ENCODE assay signal across 24 mouse cellular contexts in the genomic region with DNA sequence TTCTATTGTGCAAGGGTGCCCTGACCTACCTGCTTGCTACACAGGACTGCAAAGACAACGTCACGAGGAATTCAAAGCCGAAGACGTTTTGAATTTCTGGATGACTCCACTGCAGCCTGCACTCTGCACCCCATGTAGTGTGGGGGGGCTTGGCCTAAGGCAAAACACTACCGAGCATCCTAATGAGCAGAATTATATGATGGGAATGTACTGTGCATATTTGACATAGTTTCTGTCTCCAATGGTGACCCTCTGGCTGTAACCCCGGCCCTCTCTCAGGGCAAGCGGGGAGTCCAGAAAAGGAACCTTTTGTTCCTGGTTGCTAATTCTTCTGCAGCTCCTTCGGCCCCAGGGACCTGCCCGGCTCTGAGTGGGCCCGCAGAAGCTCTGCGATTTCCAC. TPM values are rescaled to one million over a fixed set of nuclear protein-coding genes. Genes with fewer than 3 reads are reported as not detected.
DNase-seq lines count a peak whose midpoint lies in the region; ATAC-seq and TF ChIP-seq lines count a peak whose summit lies in the region.
"Had no signal": no experiment of that assay in that cellular context is flagged by ENCODE, and none has a peak within 500 bp of the region (broad histone marks: within the 10 kb centered on the region; RNA-seq: fewer than 3 reads in every experiment).

No protein-coding gene starts in this region.

- no peaks in the 10 kb centered on the region for H3K27me3 ChIP-seq in forebrain, embryonic 11.5 days (ENCODE audit: control insufficient read depth, insufficient read depth, low read length)
- no peaks in the 10 kb centered on the region for H3K27me3 ChIP-seq in forebrain, embryonic 15.5 days
- H3K27me3 ChIP-seq in kidney, embryonic 15.5 days = no peaks in the 10 kb centered on the region
- no peaks in the 10 kb centered on the region for H3K27me3 ChIP-seq in hindbrain, postnatal 0 days (ENCODE audit: insufficient read depth, low read length)
- no peaks in the 10 kb centered on the region for H3K27me3 ChIP-seq in midbrain, embryonic 15.5 days (replicated peaks)
- H3K27me3 ChIP-seq: embryonic facial prominence, embryonic 12.5 days; liver, embryonic 12.5 days; neural tube, embryonic 12.5 days had no signal

- H3K4me1 ChIP-seq in forebrain, embryonic 11.5 days (replicated peaks; ENCODE audit: control insufficient read depth, insufficient read depth, low read length) = peaks cover 6% of the 10 kb centered on the region; the same call in 1 of the 2 replicates
- peaks cover 17% of the 10 kb centered on the region for H3K4me1 ChIP-seq in forebrain, embryonic 15.5 days
- peaks cover 44% of the 10 kb centered on the region for H3K4me1 ChIP-seq in kidney, embryonic 15.5 days
- H3K4me1 ChIP-seq in hindbrain, postnatal 0 days (ENCODE audit: insufficient read depth, low read length) = no peaks in the 10 kb centered on the region
- H3K4me1 ChIP-seq in midbrain, embryonic 15.5 days = peaks cover 8% of the 10 kb centered on the region
- H3K4me1 ChIP-seq: liver, embryonic 12.5 days had no signal

- no peak overlapping the region for H3K4me3 ChIP-seq in forebrain, embryonic 11.5 days (ENCODE audit: low read depth, low read length)
- H3K4me3 ChIP-seq in forebrain, embryonic 15.5 days = no peak overlapping the region
- H3K4me3 ChIP-seq in kidney, embryonic 15.5 days (replicated peaks) = no peak overlapping the region
- H3K4me3 ChIP-seq in hindbrain, postnatal 0 days (ENCODE audit: low read length) = no peak overlapping the region
- no peak overlapping the region for H3K4me3 ChIP-seq in midbrain, embryonic 15.5 days
- H3K4me3 ChIP-seq: embryonic facial prominence, embryonic 12.5 days; liver, embryonic 12.5 days; neural tube, embryonic 12.5 days had no signal

- H3K27ac ChIP-seq in forebrain, embryonic 11.5 days (ENCODE audit: low read depth, low read length) = 0 out of 2 replicates have a peak overlapping the region, but pooled peaks have one; percentile 18
- no peak overlapping the region for H3K27ac ChIP-seq in forebrain, embryonic 15.5 days (replicated peaks)
- H3K27ac ChIP-seq in kidney, embryonic 15.5 days = peak overlapping the region; percentile 37
- no peak overlapping the region for H3K27ac ChIP-seq in hindbrain, postnatal 0 days
- H3K27ac ChIP-seq in midbrain, embryonic 15.5 days = no peak overlapping the region
- H3K27ac ChIP-seq: embryonic facial prominence, embryonic 12.5 days; liver, embryonic 12.5 days; macrophage; neural tube, embryonic 12.5 days had no signal

- 28% methylated on average over 11 of the region's 11 CpGs for WGBS in forebrain, embryonic 11.5 days
- WGBS in forebrain, embryonic 15.5 days = 24% methylated on average over 11 of the region's 11 CpGs
- 58% methylated on average over 11 of the region's 11 CpGs for WGBS in kidney, embryonic 15.5 days
- 20% methylated on average over 11 of the region's 11 CpGs for WGBS in hindbrain, postnatal 0 days
- 18% methylated on average over 11 of the region's 11 CpGs for WGBS in midbrain, embryonic 15.5 days

- DNase-seq in forebrain, embryonic 11.5 days (ENCODE audit: low spot score) = peak; percentile 55
- DNase-seq in kidney, postnatal 4 days = no peak
- DNase-seq in hindbrain, postnatal 0 days (ENCODE audit: low spot score) = no peak
- no peak for DNase-seq in right cerebral cortex, postnatal 4 days
- no peak for DNase-seq in gastrocnemius, postnatal 14 days
- DNase-seq: adrenal gland, adult 2 months; cerebellum, adult 11-12 months; cerebellum, postnatal 25 days; heart, adult 18-20 months; layer of hippocampus, adult 9-11 months; lung, embryonic 14.5 days; thymus, postnatal 4 days had no signal

- intact Hi-C loops in gastrocnemius, postnatal 14 days (cut with DNase I; ENCODE audit: low total_unique reads) = no loop called here

- no peaks in the 10 kb centered on the region for H3K36me3 ChIP-seq in forebrain, embryonic 11.5 days (ENCODE audit: control insufficient read depth, insufficient read depth, low read length)
- no peaks in the 10 kb centered on the region for H3K36me3 ChIP-seq in forebrain, embryonic 15.5 days
- H3K36me3 ChIP-seq in kidney, embryonic 15.5 days = 0 out of 2 replicates have a peak, but pooled peaks cover 15% of the 10 kb centered on the region
- H3K36me3 ChIP-seq in hindbrain, postnatal 0 days (ENCODE audit: insufficient read depth, low read length) = no peaks in the 10 kb centered on the region
- H3K36me3 ChIP-seq in midbrain, embryonic 15.5 days (replicated peaks) = no peaks in the 10 kb centered on the region
- H3K36me3 ChIP-seq: liver, embryonic 12.5 days; neural tube, embryonic 12.5 days had no signal

- TF ChIP-seq CTCF in hindbrain, postnatal 0 days (IDR thresholded peaks at IDR 0.05; ENCODE audit: low read depth) = no peak

- no peak; the same call in 1 of the 2 replicates for ATAC-seq in forebrain, embryonic 11.5 days (replicated peaks; ENCODE audit: low FRiP score)
- no peak for ATAC-seq in forebrain, embryonic 15.5 days (replicated peaks)
- ATAC-seq in kidney, embryonic 15.5 days (replicated peaks; ENCODE audit: low FRiP score) = no peak
- ATAC-seq in hindbrain, postnatal 0 days = peak; percentile 39; the same call in 1 of the 2 replicates
- peak; percentile 35; the same call in 1 of the 2 replicates for ATAC-seq in midbrain, embryonic 15.5 days (replicated peaks)
- ATAC-seq: liver, embryonic 12.5 days had no signal

- H3K9ac ChIP-seq in forebrain, embryonic 11.5 days (ENCODE audit: low read length) = no peak overlapping the region
- H3K9ac ChIP-seq in forebrain, embryonic 15.5 days (replicated peaks) = no peak overlapping the region
- no peak overlapping the region for H3K9ac ChIP-seq in kidney, embryonic 15.5 days
- H3K9ac ChIP-seq in hindbrain, postnatal 0 days (replicated peaks; ENCODE audit: low read length) = no peak overlapping the region
- no peak overlapping the region for H3K9ac ChIP-seq in midbrain, embryonic 15.5 days
- H3K9ac ChIP-seq: embryonic facial prominence, embryonic 12.5 days; liver, embryonic 12.5 days; lung, embryonic 14.5 days; neural tube, embryonic 12.5 days had no signal

- H3K4me2 ChIP-seq in forebrain, embryonic 11.5 days (ENCODE audit: low read depth, low read length, severe bottlenecking) = no peak overlapping the region
- H3K4me2 ChIP-seq in forebrain, embryonic 15.5 days (replicated peaks) = no peak overlapping the region
- no peak overlapping the region for H3K4me2 ChIP-seq in kidney, embryonic 15.5 days
- no peak overlapping the region for H3K4me2 ChIP-seq in hindbrain, postnatal 0 days (ENCODE audit: low read depth, low read length)
- no peak overlapping the region for H3K4me2 ChIP-seq in midbrain, embryonic 15.5 days
- H3K4me2 ChIP-seq: embryonic facial prominence, embryonic 12.5 days; liver, embryonic 12.5 days; lung, embryonic 14.5 days; neural tube, embryonic 12.5 days had no signal

- no peaks in the 10 kb centered on the region for H3K9me3 ChIP-seq in forebrain, embryonic 11.5 days (ENCODE audit: control insufficient read depth, low read length)
- H3K9me3 ChIP-seq in forebrain, embryonic 15.5 days = no peaks in the 10 kb centered on the region
- H3K9me3 ChIP-seq in kidney, embryonic 15.5 days (replicated peaks) = no peaks in the 10 kb centered on the region
- no peaks in the 10 kb centered on the region for H3K9me3 ChIP-seq in hindbrain, postnatal 0 days (ENCODE audit: low read length)
- H3K9me3 ChIP-seq in midbrain, embryonic 15.5 days = no peaks in the 10 kb centered on the region
- H3K9me3 ChIP-seq: embryonic facial prominence, embryonic 12.5 days; liver, embryonic 12.5 days; neural tube, embryonic 12.5 days had no signal

RNA-seq across cellular contexts. Expression of a gene that starts 29.6 kb away (rescaled TPM):
- polyA plus RNA-seq in forebrain, embryonic 11.5 days (2014; fragmentation: Nextera tagmentation; extraction: Ambion mirVana) = 0.19 TPM in 1 of 2 replicates, not detected in the other
- polyA plus RNA-seq in forebrain, embryonic 15.5 days (2015; fragmentation: Nextera tagmentation; extraction: Ambion mirVana) = not detected in 2 replicates
- 0.13 and 1.2 TPM in 2 replicates for polyA plus RNA-seq in kidney, embryonic 15.5 days (2015; fragmentation: Nextera tagmentation; extraction: Ambion mirVana)
- 1.0 TPM in 1 of 2 replicates, not detected in the other for total RNA-seq in hindbrain, postnatal 0 days (2014; rRNA removed)
- polyA plus RNA-seq in hindbrain, postnatal 0 days (2015; fragmentation: Nextera tagmentation; extraction: Ambion mirVana) = 0.15 and 0.19 TPM in 2 replicates
- 0.05 TPM in 1 of 2 replicates, not detected in the other for polyA plus RNA-seq in midbrain, embryonic 15.5 days (2015; fragmentation: Nextera tagmentation; extraction: Ambion mirVana)
- total RNA-seq in gastrocnemius, postnatal 14 days (2021) = not detected
- total RNA-seq: adrenal gland, adult 2 months; gastrocnemius, adult 18-20 months; hematopoietic stem cell, adult 5-6 weeks; MEL had no signal
- polyA plus RNA-seq: adrenal gland, adult 2 months; heart, embryonic 14.5 days; liver, embryonic 12.5 days; macrophage; neural tube, embryonic 12.5 days; small intestine, adult 2 months had no signal

Comparison
In these comparisons a context has a peak if more than half of its experiments do, and no peak if none do; other contexts are left out.
1. H3K27ac ChIP-seq: peak in forebrain, embryonic 11.5 days (single experiment) and kidney, embryonic 15.5 days (single experiment); none in forebrain, embryonic 15.5 days (single experiment), hindbrain, postnatal 0 days (single experiment) and midbrain, embryonic 15.5 days (single experiment).
2. ATAC-seq: peak in hindbrain, postnatal 0 days (single experiment) and midbrain, embryonic 15.5 days (single experiment); none in forebrain, embryonic 11.5 days (single experiment), forebrain, embryonic 15.5 days (single experiment) and kidney, embryonic 15.5 days (single experiment).